Mouse (Mus musculus) ES-E14 (cell line): Measurements from ENCODE around the gene Wdr95.

Experiments
- CHD2 ChIP-seq: IDR thresholded peaks from 2 replicates; pipeline ENCODE4 v1.6.1; 2014; ENCODE audit warnings: mild to moderate bottlenecking, low read depth, low read length, inconsistent platforms
- HCFC1 ChIP-seq: IDR thresholded peaks from 2 replicates; pipeline ENCODE4 v1.6.1; 2012; ENCODE audit warnings: low read length, inconsistent platforms, borderline replicate concordance; ENCODE audit not compliant: insufficient read depth
- ZC3H11A ChIP-seq: IDR thresholded peaks from 2 replicates; pipeline ENCODE4 v1.6.1; 2012; ENCODE audit warnings: low read depth, mild to moderate bottlenecking, inconsistent platforms, low read length, borderline replicate concordance
- ZNF384 ChIP-seq: IDR thresholded peaks from 2 replicates; pipeline ENCODE4 v1.6.1; 2012; ENCODE audit warnings: low read depth, low read length, inconsistent platforms

- no peak for TF ChIP-seq ZC3H11A
- TF ChIP-seq ZNF384 = no peak
- TF ChIP-seq CHD2 = no peak
- TF ChIP-seq HCFC1 = no peak
These were observed 25.9 kb downstream of the Wdr95 start for GRCm38 (mm10) chr5:149554397-149554796.
